Mouse (Mus musculus): ENCODE measurements around the gene Mif. TPM values are rescaled to one million over a fixed set of nuclear protein-coding genes. Genes with fewer than 3 reads are reported as not detected.

The Mif gene
- total and polyA plus RNA-seq, 3 experiments: 1,217 to 2,151 (median 2,072) TPM

DNA sequence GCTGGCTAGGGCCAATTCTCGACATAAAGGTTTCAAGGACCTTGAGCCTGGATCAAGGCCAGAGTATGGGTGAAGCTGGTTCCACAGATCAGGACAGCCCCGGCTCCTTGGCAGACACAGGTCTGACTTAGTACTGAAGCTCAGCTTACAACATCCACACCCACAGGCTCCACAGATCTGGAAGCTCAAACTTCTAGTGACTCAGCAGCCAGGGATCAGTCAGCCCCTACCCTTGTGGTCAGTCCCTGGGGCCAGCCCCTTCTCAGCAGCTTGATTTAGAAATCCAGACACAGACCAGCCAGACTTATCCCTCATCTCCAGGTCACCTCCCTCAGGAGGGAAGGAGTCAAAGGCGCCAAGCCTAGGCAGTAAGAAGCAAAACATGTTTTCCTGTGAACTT, 38.8 kb upstream of the Mif start:
- Histone ChIP-seq H3K36me3 (replicated peaks in 1 of 2; ENCODE audit: control insufficient read depth in 1 of 2, insufficient read depth in 1 of 2, low read length in 1 of 2) (peaks cover 42 to 94% of the 10 kb centered on the region in 2 experiments), H3K27ac (ENCODE audit: insufficient read depth, low read depth) (peak overlapping the region; percentile 16; the same call in 1 of the 2 replicates), H3K9ac (ENCODE audit: insufficient read depth, low read depth) (no peak overlapping the region), H3K9me3 (replicated peaks; ENCODE audit: low read length) (no peaks in the 10 kb centered on the region), H3K4me2 (ENCODE audit: insufficient read depth, low read depth, poor library complexity, severe bottlenecking) (no peak overlapping the region), H3K4me3 (replicated peaks in 1 of 3; ENCODE audit: low read depth in 2 of 3, low read length in 2 of 3, poor library complexity in 1 of 3) (no peak overlapping the region), H3K27me3 (replicated peaks) (no peaks in the 10 kb centered on the region), H3K4me1 (ENCODE audit: control insufficient read depth in 1 of 2, insufficient read depth in 2 of 2) (peaks cover 28 to 57% of the 10 kb centered on the region in 2 experiments), H3K79me2 (replicated peaks; ENCODE audit: control insufficient read depth, extremely low read depth, insufficient read depth, poor library complexity, severe bottlenecking) (no peaks in the 10 kb centered on the region; the same call in 1 of the 2 replicates)
- in situ Hi-C loops (cut with MboI; ENCODE audit: low pct_ligation_motif_present, low pct_unique_long_range_greater_than_20kb, low sequenced_read_pairs) (loop anchor here (5.0 kb wide), 1 partner anchor 38 kb away; the partner anchor contains the start of gene Mmp11), dilution Hi-C loops (cut with MboI; ENCODE audit: extremely low pct_ligation_motif_present, extremely low pct_unique_long_range_greater_than_20kb, low sequenced_read_pairs) (no loop called here)
- no peak for DNase-seq (ENCODE audit: extremely low read depth)
- TF ChIP-seq MYC (IDR thresholded peaks at IDR 0.05; ENCODE audit: low read depth, low read length): no peak
- TF ChIP-seq POLR2A (IDR thresholded peaks at IDR 0.05; ENCODE audit: low read depth, low read length): no peak
- TF ChIP-seq MAFK (IDR thresholded peaks at IDR 0.05; ENCODE audit: insufficient replicate concordance, low read length): no peak
- no peak for TF ChIP-seq MAZ (IDR thresholded peaks at IDR 0.05; ENCODE audit: low read depth, low read length)
- TF ChIP-seq POLR2AphosphoS2 (IDR thresholded peaks at IDR 0.05; ENCODE audit: low read depth, low read length): no peak
- TF ChIP-seq GABPA (IDR thresholded peaks at IDR 0.05; ENCODE audit: insufficient replicate concordance, low read depth, low read length): no peak
- no peak for TF ChIP-seq USF2 (conservative IDR thresholded peaks at IDR 0.05; ENCODE audit: low read depth, low read length)
- no peak for TF ChIP-seq NELFE (IDR thresholded peaks at IDR 0.05; ENCODE audit: low read depth, low read length)
- no peak for TF ChIP-seq ETS1 (conservative IDR thresholded peaks at IDR 0.05; ENCODE audit: low read depth, low read length)
- TF ChIP-seq USF1 (IDR thresholded peaks at IDR 0.05; ENCODE audit: low read depth, low read length): no peak
- TF ChIP-seq UBTF (IDR thresholded peaks at IDR 0.05; ENCODE audit: low read depth, low read length): no peak
- TF ChIP-seq E2F4 (IDR thresholded peaks at IDR 0.05; ENCODE audit: insufficient replicate concordance, low read depth, low read length): no peak
- TF ChIP-seq ZNF384 (IDR thresholded peaks at IDR 0.05; ENCODE audit: low read depth, low read length): no peak
- TF ChIP-seq CHD2 (IDR thresholded peaks at IDR 0.05; ENCODE audit: low read length): no peak
- TF ChIP-seq MAX (IDR thresholded peaks at IDR 0.05; ENCODE audit: low read length): no peak

DNA sequence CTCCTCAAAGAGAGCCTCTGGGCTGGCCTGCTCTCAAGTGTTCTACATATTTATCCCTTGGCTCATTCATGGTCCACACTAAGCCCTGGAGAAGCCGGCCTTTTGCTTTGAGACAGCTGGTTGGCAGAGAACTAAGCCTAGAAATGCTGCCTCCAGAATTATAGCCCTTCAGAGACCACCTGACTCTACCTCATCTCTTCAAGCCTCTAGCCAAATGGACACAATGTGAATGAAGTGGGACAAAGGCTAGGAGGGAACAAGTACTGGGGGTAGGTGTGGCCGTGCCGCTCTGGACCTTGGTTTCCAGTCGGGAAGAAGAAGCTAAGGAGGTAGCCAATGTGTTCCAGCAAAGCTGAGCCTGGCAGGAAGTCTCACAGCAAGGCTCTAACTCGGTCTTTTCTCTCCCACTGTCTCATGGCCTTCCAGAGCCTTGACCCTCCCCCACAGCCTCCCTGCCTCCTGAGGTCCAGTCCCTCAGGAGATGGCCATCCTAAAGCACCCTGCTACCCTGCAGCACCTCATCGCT, 38.1 kb upstream of the Mif start:
- DNase-seq (ENCODE audit: extremely low read depth): no peak
- Histone ChIP-seq H3K9ac (ENCODE audit: insufficient read depth, low read depth) (no peak overlapping the region), H3K4me2 (ENCODE audit: insufficient read depth, low read depth, poor library complexity, severe bottlenecking) (no peak overlapping the region), H3K9me3 (replicated peaks; ENCODE audit: low read length) (no peaks in the 10 kb centered on the region), H3K79me2 (replicated peaks; ENCODE audit: control insufficient read depth, extremely low read depth, insufficient read depth, poor library complexity, severe bottlenecking) (no peaks in the 10 kb centered on the region; the same call in 1 of the 2 replicates), H3K4me3 (replicated peaks in 1 of 3; ENCODE audit: low read depth in 2 of 3, low read length in 2 of 3, poor library complexity in 1 of 3) (no peak overlapping the region), H3K36me3 (replicated peaks in 1 of 2; ENCODE audit: control insufficient read depth in 1 of 2, insufficient read depth in 1 of 2, low read length in 1 of 2) (peaks cover 35 to 89% of the 10 kb centered on the region in 2 experiments), H3K27me3 (replicated peaks) (no peaks in the 10 kb centered on the region), H3K4me1 (ENCODE audit: control insufficient read depth in 1 of 2, insufficient read depth in 2 of 2) (peaks cover 33 to 62% of the 10 kb centered on the region in 2 experiments), H3K27ac (ENCODE audit: insufficient read depth, low read depth) (no peak overlapping the region; the same call in 1 of the 2 replicates)
- in situ Hi-C loops (cut with MboI; ENCODE audit: low pct_ligation_motif_present, low pct_unique_long_range_greater_than_20kb, low sequenced_read_pairs) (loop anchor here (5.0 kb wide), 1 partner anchor 39 kb away; the partner anchor contains the start of gene Mmp11), dilution Hi-C loops (cut with MboI; ENCODE audit: extremely low pct_ligation_motif_present, extremely low pct_unique_long_range_greater_than_20kb, low sequenced_read_pairs) (no loop called here)
- TF ChIP-seq TBP (conservative IDR thresholded peaks at IDR 0.05; ENCODE audit: low read depth, low read length): no peak
- no peak for TF ChIP-seq TCF12 (IDR thresholded peaks at IDR 0.05; ENCODE audit: low read depth, low read length)
- TF ChIP-seq POLR2AphosphoS2 (IDR thresholded peaks at IDR 0.05; ENCODE audit: low read depth, low read length): peak; percentile 32; the same call in 1 of the 2 replicates
